Mouse (Mus musculus) lung, adult 2 months (tissue): ENCODE measurements around the gene Tab1. TPM values are rescaled to one million over a fixed set of nuclear protein-coding genes. Genes with fewer than 3 reads are reported as not detected.

Source experiments
- DNase-seq: peaks from one replicate; pipeline ENCODE4 v3.0.0; 2022
- H3K4me1 ChIP-seq: fragments of 200-500 bp; 2 replicates; pipeline ENCODE4 v1.6.1; 2011; ENCODE audit warnings: low read length; ENCODE audit not compliant: control insufficient read depth, insufficient read depth
- H3K4me3 ChIP-seq: fragments of 200-500 bp; replicated peaks from 2 replicates; pipeline ENCODE3; 2011; ENCODE audit warnings: low read depth, mild to moderate bottlenecking, control low read depth, low read length; ENCODE audit errors: extremely low read depth
- CTCF ChIP-seq: fragments of 200-500 bp; IDR thresholded peaks from 2 replicates; pipeline ENCODE4 v1.5.1; 2011; ENCODE audit warnings: mild to moderate bottlenecking, low read length, control low read depth; ENCODE audit not compliant: insufficient read depth
- POLR2A ChIP-seq: fragments of 200-500 bp; IDR thresholded peaks from 2 replicates; pipeline ENCODE4 v1.6.1; 2011; ENCODE audit warnings: low read depth, mild to moderate bottlenecking, control low read depth, low read length, borderline replicate concordance; ENCODE audit errors: extremely low read depth
- WGBS: fragments of 180-500 bp; shearing (Covaris S2); methylation state at CpG from one replicate; pipeline ENCODE4 v1.1.7; 2018; 5-methylcytosine and 5-hydroxymethylcytosine counted together
- polyA plus RNA-seq: library from polyadenylated mRNA; depleted of rRNA; stranded (reverse); fragments of >200 nt; gene quantifications from 2 replicates; pipeline ENCODE4 v1.2.3, GENCODE M21; 2012; rRNA removed

Gene Tab1
- polyA plus RNA-seq, 1 experiment = 23.5 TPM

GRCm38 (mm10) chr15:80188927-80189326 is 56.0 kb downstream of the Tab1 start:
- no peak for DNase-seq
- WGBS = 71% methylated on average over 5 of the region's 5 CpGs
- Histone ChIP-seq H3K4me1 (no peaks in the 10 kb centered on the region), H3K4me3 (no peak overlapping the region)
- TF ChIP-seq POLR2A = no peak
- no peak for TF ChIP-seq CTCF

- TF ChIP-seq CTCF = no peak
- no peak for TF ChIP-seq POLR2A
- Histone ChIP-seq H3K4me1 (no peaks in the 10 kb centered on the region), H3K4me3 (no peak overlapping the region)
- WGBS = 63% methylated on average over 4 of the region's 4 CpGs
- no peak for DNase-seq
These were observed 57.1 kb downstream of the Tab1 start for GRCm38 (mm10) chr15:80190075-80190474.

GRCm38 (mm10) chr15:80191585-80192245 is 58.8 kb downstream of the Tab1 start:
- WGBS = 54% methylated on average over 8 of the region's 8 CpGs
- no peaks in the 10 kb centered on the region for H3K4me1 ChIP-seq
- no peak for DNase-seq
- TF ChIP-seq POLR2A (no peak), CTCF (no peak)
- no peak overlapping the region for H3K4me3 ChIP-seq

DNA sequence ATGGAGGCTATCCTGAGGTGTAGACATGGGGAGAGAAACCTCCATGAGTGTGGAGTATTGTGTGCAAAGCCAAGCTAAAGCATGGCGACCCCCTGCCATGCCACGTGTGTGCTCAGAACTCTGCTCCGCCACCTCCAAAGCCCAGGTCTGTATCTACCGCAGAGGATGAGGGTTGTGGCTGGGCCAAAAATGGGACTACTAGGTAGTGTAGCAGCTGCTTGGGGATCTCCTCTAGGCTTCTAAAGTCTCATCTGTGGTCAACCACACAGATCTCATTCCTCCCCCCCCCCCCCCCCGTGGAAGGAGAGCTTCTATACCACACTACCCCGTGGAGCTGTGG is 59.3 kb downstream of the Tab1 start:
- DNase-seq = no peak
- Histone ChIP-seq H3K4me1 (no peaks in the 10 kb centered on the region), H3K4me3 (no peak overlapping the region)
- TF ChIP-seq POLR2A (no peak), CTCF (no peak)
- WGBS = 75% methylated on average over 6 of the region's 6 CpGs

- WGBS = 61% methylated on average over 7 of the region's 7 CpGs
- no peak for TF ChIP-seq POLR2A
- no peak for TF ChIP-seq CTCF
- DNase-seq = no peak
- Histone ChIP-seq H3K4me3 (no peak overlapping the region), H3K4me1 (no peaks in the 10 kb centered on the region)
These were observed 59.9 kb downstream of the Tab1 start for GRCm38 (mm10) chr15:80192847-80193246.

- WGBS = 83% methylated on average over 2 of the region's 2 CpGs
- TF ChIP-seq CTCF (no peak), POLR2A (no peak)
- H3K4me1 ChIP-seq = no peaks in the 10 kb centered on the region
- DNase-seq = no peak
- no peak overlapping the region for H3K4me3 ChIP-seq
These were observed 66.6 kb downstream of the Tab1 start for GRCm38 (mm10) chr15:80199556-80199955.

DNA sequence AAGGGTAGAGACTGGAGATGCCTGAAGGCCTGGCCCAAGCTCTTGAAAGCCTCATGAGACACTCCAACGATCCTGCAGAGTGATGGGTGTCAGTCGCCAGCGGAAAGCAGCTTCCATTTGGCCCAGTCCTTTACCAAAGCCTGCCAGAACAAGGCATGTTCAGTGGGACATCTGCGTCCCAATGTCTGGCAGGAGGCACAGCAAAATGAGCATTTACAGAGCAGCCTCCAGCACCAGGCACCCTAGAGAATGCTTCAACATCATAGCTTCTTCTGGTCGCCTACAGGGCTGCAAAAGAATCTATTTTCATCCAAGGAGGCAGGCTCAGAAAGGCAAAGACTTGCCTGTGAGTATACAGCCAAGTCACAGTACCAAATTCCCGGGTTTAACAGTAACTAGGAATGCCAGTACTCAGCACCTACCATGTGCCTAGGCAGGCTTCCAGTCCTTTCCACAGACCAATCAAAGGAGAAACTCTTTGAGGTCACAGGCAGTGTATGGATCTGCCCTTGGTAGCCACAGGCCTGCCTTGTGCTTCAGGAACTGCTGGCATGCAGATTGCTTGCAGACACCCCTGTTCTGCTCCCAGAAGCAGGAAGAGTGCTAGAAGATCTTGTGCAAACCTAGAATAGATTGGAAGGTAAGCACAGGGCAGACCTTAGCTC is 69.3 kb downstream of the Tab1 start:
- DNase-seq = no peak
- TF ChIP-seq POLR2A = no peak
- TF ChIP-seq CTCF = no peak
- WGBS = 76% methylated on average over 6 of the region's 6 CpGs

DNA sequence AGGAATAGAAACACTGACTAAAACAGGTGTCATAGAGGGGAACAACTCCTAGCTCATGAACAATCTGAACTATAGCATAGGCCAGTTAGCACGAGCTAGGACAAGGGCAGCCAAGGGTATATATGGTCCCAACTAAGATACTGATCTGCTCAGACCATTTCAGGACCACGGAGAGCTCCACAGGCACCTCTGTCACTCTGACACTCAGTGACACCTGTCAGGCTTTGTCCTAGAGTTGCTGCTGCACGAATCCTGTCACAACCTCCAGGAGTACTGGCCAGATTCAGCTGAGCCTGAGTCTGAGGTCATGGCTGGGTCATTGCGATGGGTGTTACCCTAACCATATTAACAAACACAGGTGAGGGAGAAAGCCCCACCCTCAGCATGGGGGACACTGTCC is 70.5 kb downstream of the Tab1 start:
- WGBS = 32% methylated on average over 4 of the region's 4 CpGs
- Histone ChIP-seq H3K4me1 (no peaks in the 10 kb centered on the region), H3K4me3 (no peak overlapping the region)
- no peak for DNase-seq
- TF ChIP-seq POLR2A (no peak), CTCF (no peak)

More for the DNA sequence above, 69.3 kb downstream of the Tab1 start:
- H3K4me3 ChIP-seq = no peak overlapping the region
- H3K4me1 ChIP-seq = no peaks in the 10 kb centered on the region

- whole genome bisulfite sequencing = 79% methylated on average over 3 of the region's 3 CpGs
- no peak for DNase-seq
- TF ChIP-seq POLR2A = no peak
- TF ChIP-seq CTCF = no peak
- Histone ChIP-seq H3K4me1 (no peaks in the 10 kb centered on the region), H3K4me3 (no peak overlapping the region)
These were observed 73.2 kb downstream of the Tab1 start for GRCm38 (mm10) chr15:80206057-80206565.

DNA sequence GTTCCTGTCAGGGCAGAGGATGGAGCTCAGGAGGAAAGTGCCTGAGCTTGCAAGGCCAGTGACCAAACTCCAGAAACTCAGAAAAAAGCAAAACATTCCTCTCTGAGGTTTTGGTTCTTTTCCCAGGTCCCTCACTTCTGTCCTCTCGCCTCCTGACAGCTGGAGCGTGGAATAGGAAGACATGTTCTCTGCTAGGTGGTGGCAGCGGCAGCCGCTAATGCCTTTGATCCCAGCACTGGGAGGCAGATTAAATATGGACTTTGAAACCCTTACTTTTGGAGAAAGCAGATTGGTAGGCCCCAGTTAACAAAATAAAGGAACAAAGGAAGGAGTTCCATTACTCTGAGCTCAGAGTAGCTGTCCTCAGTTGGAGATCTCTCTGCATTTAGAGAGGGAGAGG is 75.5 kb downstream of the Tab1 start:
- no peak for TF ChIP-seq CTCF
- TF ChIP-seq POLR2A = no peak
- WGBS = 44% methylated on average over 4 of the region's 4 CpGs
- DNase-seq = no peak
- H3K4me3 ChIP-seq = no peak overlapping the region
- H3K4me1 ChIP-seq = no peaks in the 10 kb centered on the region

Other genes with a start within 250 kb of the Tab1 start
- gene Apobec3, start 241.5 kb upstream of the Tab1 start, polyA plus RNA-seq = 29.7 and 36.7 TPM in 2 replicates
- gene Cbx7, start 162.0 kb upstream of the Tab1 start, polyA plus RNA-seq = 72.5 and 75.9 TPM in 2 replicates
- gene Pdgfb, start 118.2 kb upstream of the Tab1 start, polyA plus RNA-seq = 138 and 155 TPM in 2 replicates
- 44.1 and 50.9 TPM in 2 replicates for gene Syngr1, start 41.8 kb upstream of the Tab1 start, polyA plus RNA-seq
- 369 and 428 TPM in 2 replicates for gene Rpl3, start 41.3 kb upstream of the Tab1 start, polyA plus RNA-seq
- gene Mgat3, start 40.6 kb downstream of the Tab1 start, polyA plus RNA-seq = 21.5 and 23.9 TPM in 2 replicates
- 10.7 and 14.6 TPM in 2 replicates for gene Mief1, start 100.9 kb downstream of the Tab1 start, polyA plus RNA-seq
- gene AC140267.1, start 102.7 kb downstream of the Tab1 start, polyA plus RNA-seq = not detected in 2 replicates
- 142 and 154 TPM in 2 replicates for gene Atf4, start 122.1 kb downstream of the Tab1 start, polyA plus RNA-seq
- 14.4 and 15.6 TPM in 2 replicates for gene Rps19bp1, start 131.2 kb downstream of the Tab1 start, polyA plus RNA-seq
- 0.80 and 1.2 TPM in 2 replicates for gene Cacna1i, start 154.1 kb downstream of the Tab1 start, polyA plus RNA-seq